Mouse (Mus musculus): Measurements from ENCODE around the gene Gm8122.
"Not testable (repeated sequence)": the region's sequence is repeated elsewhere in the genome, so short reads cannot be mapped to it uniquely, and the experiment has no call there.

Gm8122 gene

DNA sequence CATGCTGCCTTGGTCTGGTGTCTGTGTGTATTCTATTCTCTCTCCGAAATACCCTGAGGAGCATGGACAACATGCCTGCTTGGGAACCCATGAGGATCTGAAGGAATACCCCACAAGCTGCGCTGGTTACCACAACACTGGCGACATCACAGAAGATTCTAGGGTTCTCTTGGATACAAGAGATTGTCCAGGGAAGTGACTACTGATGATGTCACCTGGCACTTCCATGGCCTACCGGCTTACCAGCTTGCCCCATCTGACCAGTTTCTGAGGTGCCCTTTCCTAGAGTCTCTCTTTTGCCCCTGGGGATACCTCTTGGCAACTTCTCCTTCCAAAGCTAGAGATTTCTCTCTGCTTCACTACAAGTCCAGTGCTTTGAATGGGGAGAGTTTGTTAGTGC, at the start of gene Gm8122:
Gene Gm8122, minus strand, starts transcription at position 101 of the 400 bp plus-strand sequence.
- DNase-seq (ENCODE audit: low read depth, low spot score), result not testable (repeated sequence)

DNA sequence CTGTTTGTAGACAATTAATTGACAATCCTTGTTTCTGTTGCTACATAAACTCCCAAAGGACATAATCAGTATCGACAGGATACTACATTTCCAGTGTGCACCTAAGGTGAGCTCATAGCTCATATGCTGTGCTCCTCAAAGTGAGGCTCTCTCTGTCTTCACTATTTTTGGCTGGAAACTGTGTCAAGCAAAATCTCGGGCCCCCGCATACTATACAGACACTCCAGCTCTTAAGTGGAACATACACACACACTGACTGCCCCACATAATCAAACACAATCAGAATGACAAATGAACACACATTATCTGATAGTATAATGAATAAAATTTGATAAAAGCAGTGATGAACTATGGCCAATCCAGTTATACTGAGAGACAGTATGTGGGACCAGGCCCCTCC, 43.6 kb upstream of the Gm8122 start:
- not testable (repeated sequence) for DNase-seq (ENCODE audit: low read depth, low spot score)

DNA sequence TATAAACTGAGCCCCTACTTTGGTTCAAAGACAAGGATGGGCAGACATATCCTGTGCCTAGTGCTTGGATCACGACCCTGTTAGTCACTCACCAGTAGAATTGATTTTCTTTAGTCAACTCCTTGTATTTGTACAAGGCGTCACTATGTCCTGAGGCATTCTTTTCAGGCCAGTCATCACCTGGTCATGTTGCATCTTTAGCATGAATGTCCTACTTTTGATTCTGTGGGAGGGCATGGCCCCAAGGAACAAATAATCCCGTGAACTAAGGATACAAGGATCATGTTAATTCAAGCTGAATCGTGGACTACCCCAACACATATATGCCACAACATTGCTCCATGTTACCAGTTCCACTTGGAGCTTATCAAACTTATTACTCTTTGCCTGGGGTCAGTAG, 43.0 kb upstream of the Gm8122 start:
- not testable (repeated sequence) for DNase-seq (ENCODE audit: low read depth, low spot score)

DNA sequence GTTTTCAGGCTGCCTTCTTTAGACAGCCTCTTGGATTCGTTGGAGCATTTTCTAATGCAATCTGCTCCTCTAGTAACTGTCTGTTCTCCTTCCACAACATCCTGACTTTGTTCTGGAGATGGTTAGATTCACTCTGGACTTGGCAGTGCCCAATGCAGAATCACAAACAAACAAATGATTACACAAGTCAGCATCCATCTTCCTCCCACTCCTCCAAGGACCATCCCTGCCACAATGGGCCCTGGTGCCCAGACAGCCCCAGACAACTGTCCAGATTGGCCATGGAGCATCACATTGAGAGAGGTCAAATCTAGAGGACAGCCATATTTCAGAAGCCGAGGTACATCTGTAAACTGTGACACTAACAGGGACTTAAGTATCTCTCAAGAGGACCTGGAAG, 42.4 kb upstream of the Gm8122 start:
- not testable (repeated sequence) for DNase-seq (ENCODE audit: low read depth, low spot score)

DNA sequence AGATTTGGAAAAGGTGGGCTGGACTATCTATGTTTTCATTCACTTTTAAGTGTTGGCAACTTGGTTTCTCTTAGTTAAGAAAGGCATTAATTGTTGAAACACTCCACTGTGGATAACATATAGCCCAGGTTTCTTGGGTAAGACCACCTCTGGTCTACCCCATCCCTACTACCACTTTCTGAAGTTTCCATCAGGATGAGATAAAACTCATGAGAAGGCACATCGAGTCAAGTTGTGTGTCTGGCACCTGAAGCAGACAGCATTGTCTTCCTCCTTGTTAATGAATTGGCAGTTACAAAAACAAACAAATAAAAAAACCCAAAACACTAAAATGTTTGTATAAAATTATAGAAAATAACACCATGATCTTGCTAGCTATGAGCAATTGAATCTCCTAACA, 40.6 kb upstream of the Gm8122 start:
- not testable (repeated sequence) for DNase-seq (ENCODE audit: low read depth, low spot score)

DNA sequence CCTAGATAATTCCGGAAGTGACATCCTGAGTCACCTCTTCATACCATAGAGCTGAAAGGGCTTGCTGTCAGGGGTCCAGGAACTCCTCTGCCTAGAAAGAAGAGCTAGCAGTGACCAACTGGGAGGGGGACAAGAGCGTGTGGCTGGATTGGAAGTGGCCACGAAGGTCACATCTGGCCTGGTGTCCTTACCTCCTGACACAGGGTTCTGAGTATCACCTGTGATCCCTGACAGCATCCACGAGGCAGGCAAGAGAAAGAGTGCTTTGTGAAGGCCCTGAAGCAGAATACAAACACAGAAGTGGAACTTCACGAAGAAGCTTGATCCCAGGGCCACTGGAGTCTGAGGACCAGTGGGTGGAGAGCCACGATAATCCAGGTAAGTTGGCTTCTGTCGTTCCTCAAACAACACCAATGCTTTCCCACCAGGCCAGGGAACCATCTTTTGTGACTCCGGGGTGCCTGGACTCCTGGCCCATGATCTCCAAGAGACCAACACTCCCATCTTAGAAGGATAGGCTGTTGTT, 39.9 kb upstream of the Gm8122 start, which contains the start of gene Gm9732:
Gene Gm9732, plus strand, starts transcription at position 51 of the 526 bp plus-strand sequence.
- DNase-seq (ENCODE audit: low read depth, low spot score), result not testable (repeated sequence)

DNA sequence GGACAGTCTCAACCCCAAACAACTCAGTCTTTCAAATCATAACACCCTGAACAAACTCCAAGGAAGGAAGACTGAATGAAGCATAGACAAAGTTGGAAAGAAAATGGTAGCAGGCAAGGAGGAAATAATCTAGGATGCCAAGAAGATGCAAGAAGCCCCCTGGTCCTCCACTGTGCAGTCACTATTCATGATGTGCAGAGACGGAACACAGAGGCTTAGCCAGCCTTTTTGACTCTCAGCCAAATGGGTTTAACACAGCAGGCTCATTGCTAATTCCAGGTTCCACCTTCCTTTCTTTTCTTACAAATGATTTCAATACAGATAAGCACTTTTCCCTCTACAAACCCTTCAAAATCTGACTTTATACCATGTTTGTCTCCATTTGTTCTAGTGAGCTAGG, 38.1 kb upstream of the Gm8122 start:
- not testable (repeated sequence) for DNase-seq (ENCODE audit: low read depth, low spot score)

DNA sequence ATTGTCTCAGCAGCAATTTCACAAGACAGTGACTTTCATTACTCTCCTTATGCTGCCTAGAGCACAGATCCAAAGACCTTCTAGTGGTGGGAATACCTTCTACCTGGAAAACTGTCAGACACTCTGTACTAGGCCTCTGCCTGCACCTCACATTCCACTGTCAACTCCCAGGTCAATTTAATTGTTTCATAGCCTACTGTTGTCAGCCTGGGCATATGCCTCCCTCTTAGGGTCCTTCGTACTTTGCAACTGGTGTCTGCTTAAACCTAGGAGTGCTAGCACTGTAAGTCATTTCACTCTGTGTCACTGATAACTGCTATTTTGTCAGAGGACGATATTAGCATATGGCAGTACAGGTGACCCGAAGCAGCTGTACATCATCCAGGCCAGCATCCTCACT, 34.1 kb upstream of the Gm8122 start:
- not testable (repeated sequence) for DNase-seq (ENCODE audit: low read depth, low spot score)

DNA sequence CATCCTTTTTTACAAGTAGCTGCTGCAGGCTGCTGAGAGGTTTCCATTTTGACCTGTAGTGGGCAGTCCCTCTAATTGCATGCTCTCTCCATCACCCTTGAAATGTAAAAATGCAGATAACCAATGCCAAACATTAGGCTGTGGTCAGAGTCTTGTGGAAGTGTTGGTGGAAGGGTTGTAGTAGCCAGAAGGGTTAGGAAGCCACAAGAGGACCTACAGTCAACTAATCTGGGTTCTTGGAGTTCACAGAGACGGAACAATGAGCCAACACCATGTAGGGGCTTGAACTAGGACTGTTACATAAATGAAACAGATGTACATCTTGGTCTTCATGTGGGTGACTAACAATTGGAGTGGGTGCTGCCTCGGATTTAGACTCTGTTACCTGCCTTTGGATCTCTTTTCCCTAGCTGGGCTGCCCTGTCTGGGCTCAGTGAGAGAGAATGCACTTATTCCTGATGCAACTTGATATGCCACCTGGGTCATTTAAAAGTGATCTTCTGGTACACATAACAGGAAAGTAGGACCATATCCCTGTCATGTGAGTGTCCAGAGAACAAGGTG, 33.5 kb upstream of the Gm8122 start:
- not testable (repeated sequence) for DNase-seq (ENCODE audit: low read depth, low spot score)

DNA sequence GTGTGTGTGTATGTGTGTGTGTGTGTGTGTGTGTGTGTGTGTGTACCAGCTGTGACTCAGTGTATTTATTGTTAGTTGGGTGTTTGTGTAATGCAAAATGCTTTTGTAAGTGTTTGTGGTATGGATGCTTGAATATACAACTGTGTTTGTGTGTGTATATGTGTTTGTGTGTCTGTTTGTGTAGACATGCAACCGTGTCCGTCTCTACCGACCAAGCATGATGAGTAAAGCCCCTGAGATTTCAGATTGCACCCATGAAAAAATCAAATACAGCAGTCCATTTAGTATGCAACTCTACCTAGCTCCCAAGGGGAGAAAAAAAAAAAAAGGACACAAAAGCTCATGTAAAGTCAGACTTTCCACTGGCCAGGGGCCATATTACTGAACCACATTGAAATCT, 28.3 kb upstream of the Gm8122 start:
- DNase-seq (ENCODE audit: low read depth, low spot score), result not testable (repeated sequence)

DNA sequence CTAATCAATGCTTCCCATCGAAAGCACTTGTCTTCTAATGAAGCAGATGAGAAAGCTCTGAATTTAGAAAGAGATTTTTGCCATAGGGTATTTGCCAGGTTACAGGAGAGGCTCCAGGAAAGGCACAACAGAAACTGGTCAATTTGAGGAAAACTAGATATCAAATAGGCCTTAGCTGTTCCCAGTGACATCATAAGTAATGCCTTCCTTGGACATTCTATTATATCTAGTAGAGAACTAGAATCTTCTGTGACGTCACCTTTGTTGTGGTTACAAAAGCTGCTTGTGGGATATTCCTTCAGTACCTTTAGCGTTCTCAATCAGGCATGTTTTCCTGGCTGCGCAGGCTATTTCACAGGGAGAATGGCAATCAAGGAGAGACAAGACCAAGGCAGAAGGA, 23.2 kb upstream of the Gm8122 start, which contains the start of gene Gm8126:
Gene Gm8126, plus strand, starts transcription at position 301 of the 400 bp plus-strand sequence.
- DNase-seq (ENCODE audit: low read depth, low spot score), result not testable (repeated sequence)

DNA sequence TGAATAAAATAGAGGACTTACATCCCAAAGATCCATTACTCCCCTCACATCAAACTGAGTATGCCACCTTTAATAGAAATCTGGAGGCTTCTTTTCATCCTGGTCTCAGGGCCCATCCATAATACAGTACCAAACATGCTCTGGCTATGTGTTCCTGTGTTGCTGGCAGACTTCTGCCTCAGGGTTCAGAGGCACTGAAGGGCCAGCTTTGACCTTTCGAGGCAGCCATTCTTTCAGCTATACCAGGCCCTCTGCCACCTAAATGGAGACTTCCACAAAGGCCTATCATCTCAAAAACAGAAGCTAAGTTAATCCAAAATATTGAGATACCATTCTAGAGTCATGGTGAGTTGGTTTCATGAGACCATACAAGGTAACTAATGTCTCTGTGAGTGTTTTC, 21.4 kb upstream of the Gm8122 start:
- DNase-seq (ENCODE audit: low read depth, low spot score), result not testable (repeated sequence)

DNA sequence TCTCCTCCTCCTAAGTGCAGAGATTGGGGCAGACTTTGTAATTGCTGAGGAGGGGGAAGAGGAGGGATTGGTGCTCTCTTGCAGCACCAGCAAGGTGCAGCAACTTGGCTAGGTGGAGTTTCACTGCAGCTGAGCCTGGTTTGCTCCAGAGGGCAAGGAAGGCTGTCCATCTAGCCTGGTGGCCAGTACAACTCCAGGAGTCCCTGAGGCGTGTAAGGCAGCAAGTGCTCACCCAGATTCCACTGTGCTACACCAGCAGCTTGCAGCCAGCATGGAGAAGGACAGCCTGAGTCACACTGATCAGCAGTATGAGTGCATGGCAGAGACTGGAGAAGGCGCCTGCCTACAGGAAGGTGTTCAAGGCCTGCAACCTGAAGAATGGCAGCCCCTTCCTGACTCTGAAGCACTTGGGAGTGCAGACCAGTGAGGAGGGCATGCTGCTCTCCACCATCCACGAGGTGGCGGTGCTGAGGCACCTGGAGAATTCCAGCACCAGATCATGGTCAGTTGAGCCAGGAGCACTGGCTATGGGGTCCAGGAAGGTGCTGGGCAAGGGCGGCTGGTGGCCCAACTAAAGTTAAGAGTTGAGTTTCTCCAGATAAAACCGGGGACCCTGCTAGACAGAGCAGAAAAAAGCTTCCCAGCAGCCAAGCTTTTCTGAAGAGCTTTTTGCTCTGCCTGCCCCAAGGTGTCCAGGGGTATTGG, 15.6 kb upstream of the Gm8122 start:
- not testable (repeated sequence) for DNase-seq (ENCODE audit: low read depth, low spot score)

DNA sequence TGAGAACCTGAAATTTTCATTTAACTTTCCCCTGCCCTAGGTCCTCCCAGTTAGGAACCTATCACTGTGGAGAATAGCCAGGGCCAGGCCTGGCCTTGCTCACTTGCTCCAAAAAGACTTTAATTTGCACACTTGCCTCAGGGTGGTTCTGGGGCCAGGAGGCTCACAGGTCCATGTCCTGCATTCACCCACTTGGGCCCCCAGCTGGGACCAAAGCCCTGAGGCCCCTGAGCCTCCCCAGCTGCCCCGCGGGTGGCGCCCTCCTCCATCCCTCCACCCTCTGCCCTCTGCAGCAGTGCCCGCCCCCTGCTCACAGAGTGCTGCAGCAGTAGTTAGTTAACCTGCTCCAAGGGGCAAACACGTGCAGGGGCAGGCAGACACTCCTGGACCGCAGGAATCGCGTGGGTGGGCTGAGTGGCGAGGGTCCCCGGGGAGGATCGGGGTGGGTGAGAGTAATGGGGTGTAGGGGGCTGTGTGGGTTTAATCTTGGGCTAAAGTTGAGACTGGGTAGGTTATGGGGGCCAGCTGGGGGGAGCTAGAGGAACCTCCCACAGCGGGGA, 14.6 kb upstream of the Gm8122 start:
- not testable (repeated sequence) for DNase-seq (ENCODE audit: low read depth, low spot score)

DNA sequence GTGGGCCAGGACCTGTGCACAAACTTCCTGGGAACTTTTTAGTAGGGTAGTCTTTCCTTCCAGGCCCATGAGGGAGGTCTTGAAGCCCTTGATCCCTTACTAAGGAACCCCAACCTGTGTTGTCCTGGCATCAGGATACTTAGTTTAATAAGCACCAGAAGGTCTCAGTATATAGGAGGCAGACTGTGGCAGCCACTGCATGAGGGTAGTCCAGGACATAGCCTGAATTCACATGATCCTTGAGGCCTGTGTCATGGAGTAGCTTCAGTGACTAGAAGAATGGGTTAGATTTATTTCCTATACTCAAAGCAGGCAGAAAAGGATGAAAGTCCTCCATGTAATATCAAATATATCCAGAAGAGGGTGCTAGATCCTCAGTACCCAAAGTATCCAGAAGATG, 2.7 kb upstream of the Gm8122 start:
- not testable (repeated sequence) for DNase-seq (ENCODE audit: low read depth, low spot score)

Data from ES-CJ7 (cell line).